Mouse (Mus musculus) left cerebral cortex, adult 2 months (tissue): ENCODE measurements around the gene Tbce. TPM values are rescaled to one million over a fixed set of nuclear protein-coding genes. Genes with fewer than 3 reads are reported as not detected.
"Not testable (repeated sequence)": the region's sequence is repeated elsewhere in the genome, so short reads cannot be mapped to it uniquely, and the experiment has no call there.

Experiments
- DNase-seq, 2 experiments: peaks; one replicate each; pipeline ENCODE4 v3.0.0; 2021 to 2022; ENCODE audit warnings: low spot score in 2 of 2, mixed read lengths in 1 of 2; ENCODE audit errors: extremely low spot score in 1 of 2
- H3K27ac ChIP-seq: fragments of 200-600 bp; 2 replicates; pipeline ENCODE4 v1.8.1; 2022
- H3K4me3 ChIP-seq: fragments of 200-600 bp; 2 replicates; pipeline ENCODE4 v1.8.1; 2022
- CTCF ChIP-seq: fragments of 200-600 bp; IDR thresholded peaks from 2 replicates; pipeline ENCODE4 v1.8.1; 2022; ENCODE audit warnings: antibody characterized with exemption, mild to moderate bottlenecking, moderate library complexity
- intact Hi-C: fragments of 180-260 bp; cut with DNase I; formaldehyde crosslinking; loops from one replicate; pipeline ENCODE4 v1.15.1; 2025
- total RNA-seq, 2 experiments: library from RNA; stranded (reverse); gene quantifications; 2 replicates each; pipeline ENCODE4 v1.2.3; 2021

Gene Tbce
- total RNA-seq, 2 experiments from 2014 or later, result 79.8 to 85.0 TPM

- no peak for DNase-seq
- no peak for TF ChIP-seq CTCF
- H3K4me3 ChIP-seq, result peak overlapping the region; percentile 75
These were observed 23.0 kb upstream of the Tbce start for GRCm38 (mm10) chr13:14062209-14063012.

GRCm38 (mm10) chr13:14059582-14059981 lies 20.1 kb upstream of the Tbce start:
- no peak for DNase-seq
- H3K4me3 ChIP-seq, result no peak overlapping the region
- intact Hi-C loops, result no loop called here
- no peak overlapping the region for H3K27ac ChIP-seq
- no peak for TF ChIP-seq CTCF

More at GRCm38 (mm10) chr13:14062209-14063012, 23.0 kb upstream of the Tbce start:
- H3K27ac ChIP-seq, result peak overlapping the region; percentile 98
- intact Hi-C loops, result loop anchor here (2.0 kb wide), 1 partner anchor 24 kb away; the partner anchor contains the start of gene Tbce

GRCm38 (mm10) chr13:14056801-14057200 lies 17.4 kb upstream of the Tbce start:
- intact Hi-C loops, result no loop called here

GRCm38 (mm10) chr13:14049878-14050277 lies 10.4 kb upstream of the Tbce start:
- no peak for DNase-seq
- intact Hi-C loops, result loop anchor here (5.0 kb wide), 1 partner anchor 567 kb away; no protein-coding TSS in a partner anchor
- Histone ChIP-seq H3K27ac (no peak overlapping the region), H3K4me3 (no peak overlapping the region)
- TF ChIP-seq CTCF, result no peak

More at GRCm38 (mm10) chr13:14056801-14057200, 17.4 kb upstream of the Tbce start:
- TF ChIP-seq CTCF, result no peak
- no peak for DNase-seq
- no peak overlapping the region for H3K27ac ChIP-seq
- H3K4me3 ChIP-seq, result no peak overlapping the region

DNA sequence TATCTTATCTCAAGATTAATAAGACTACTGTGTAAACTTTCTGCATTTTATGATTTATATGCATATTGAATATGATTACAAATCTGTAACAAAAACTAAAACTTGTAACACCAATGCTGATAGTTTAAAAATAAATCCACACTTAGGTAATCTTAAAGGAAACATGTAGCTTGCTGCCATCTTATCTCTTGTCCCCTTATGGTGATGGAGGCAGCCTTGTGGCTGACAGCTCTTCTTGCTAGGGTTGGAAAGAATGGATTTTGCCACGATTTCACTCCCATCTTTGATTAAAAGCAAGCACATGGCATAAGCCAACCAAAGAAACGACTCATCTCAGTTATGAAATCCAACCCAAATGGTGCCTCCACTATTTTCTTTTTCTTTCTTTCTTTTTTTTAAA lies 5.1 kb upstream of the Tbce start:
- intact Hi-C loops, result no loop called here
- Histone ChIP-seq H3K27ac (no peak overlapping the region), H3K4me3 (no peak overlapping the region)
- no peak for DNase-seq
- no peak for TF ChIP-seq CTCF

GRCm38 (mm10) chr13:14043851-14044250 lies 4.4 kb upstream of the Tbce start:
- intact Hi-C loops, result no loop called here
- H3K27ac ChIP-seq, result no peak overlapping the region
- TF ChIP-seq CTCF, result no peak
- H3K4me3 ChIP-seq, result no peak overlapping the region
- no peak for DNase-seq

GRCm38 (mm10) chr13:14040186-14040585 lies 748 bp upstream of the Tbce start:
- TF ChIP-seq CTCF, result no peak
- peak overlapping the region; percentile 74 for H3K4me3 ChIP-seq
- peak overlapping the region; percentile 99 for H3K27ac ChIP-seq
- no peak for DNase-seq
- intact Hi-C loops, result no loop called here

DNA sequence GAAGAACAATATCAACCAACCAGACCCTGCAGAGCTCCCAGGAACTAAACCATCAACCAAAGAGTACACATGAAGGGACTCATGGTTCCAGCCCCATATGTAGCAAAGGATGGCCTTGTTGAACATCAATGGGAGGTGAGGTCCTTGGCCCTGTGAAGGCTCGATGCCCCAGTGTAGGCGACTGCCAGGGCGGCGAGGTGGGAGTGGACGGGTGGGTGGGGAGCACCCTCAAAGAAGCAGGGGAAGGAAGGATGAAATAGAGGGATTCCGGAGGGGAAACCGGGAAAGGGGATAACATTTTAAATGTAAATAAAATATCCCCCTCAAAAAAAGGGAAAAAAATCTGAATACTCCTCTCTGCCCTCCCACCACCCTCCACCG lies 537 bp downstream of the Tbce start:
- intact Hi-C loops, result loop anchor here (2.0 to 10.0 kb wide), 2 partner anchors 24 to 84 kb away; partner anchors contain the start of genes Arid4b, B3galnt2 and Ggps1

DNA sequence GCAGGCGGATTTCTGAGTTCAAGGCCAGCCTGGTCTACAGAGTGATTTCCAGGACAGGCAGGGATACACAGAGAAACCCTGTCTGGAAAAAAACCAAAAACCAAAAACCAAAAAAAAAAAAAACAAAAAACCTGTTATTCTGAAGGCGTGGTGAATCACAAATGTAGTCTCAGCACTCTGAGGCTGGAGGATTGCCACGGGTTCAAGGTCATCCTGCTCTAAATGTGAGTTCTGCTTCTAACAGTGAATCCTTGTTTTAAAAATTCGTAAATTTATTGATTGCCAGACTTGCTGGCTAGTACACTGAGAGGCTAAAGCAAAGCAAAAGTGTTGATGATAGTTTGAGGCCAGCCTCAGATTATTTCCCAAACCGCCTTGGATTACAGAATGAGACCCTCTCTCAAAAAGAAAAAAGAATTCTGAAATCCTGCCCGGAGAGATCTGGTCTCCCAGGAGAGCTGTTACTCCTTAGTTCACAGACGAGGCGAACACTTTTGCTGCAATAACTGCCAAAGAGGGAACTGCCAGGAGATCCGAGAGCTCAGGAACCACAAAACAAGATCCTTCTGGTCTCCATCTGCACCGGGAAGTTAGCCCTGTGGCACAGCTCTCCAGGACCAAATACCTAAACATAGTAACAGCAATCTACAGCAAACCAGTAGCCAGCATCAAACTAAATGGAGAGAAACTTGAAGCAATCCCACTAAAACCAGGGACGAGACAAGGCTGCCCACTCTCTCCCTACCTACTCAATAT lies 3.4 kb downstream of the Tbce start:
- Histone ChIP-seq H3K4me3 (no peak overlapping the region), H3K27ac (no peak overlapping the region)
- TF ChIP-seq CTCF, result no peak
- intact Hi-C loops, result loop anchor here (10.0 kb wide), 1 partner anchor 81 kb away; the partner anchor contains the start of gene B3galnt2
- DNase-seq, result no peak

More for the DNA sequence above, 537 bp downstream of the Tbce start:
- TF ChIP-seq CTCF, result no peak
- no peak for DNase-seq
- Histone ChIP-seq H3K27ac (peak overlapping the region; percentile 99), H3K4me3 (peak overlapping the region; percentile 74)

DNA sequence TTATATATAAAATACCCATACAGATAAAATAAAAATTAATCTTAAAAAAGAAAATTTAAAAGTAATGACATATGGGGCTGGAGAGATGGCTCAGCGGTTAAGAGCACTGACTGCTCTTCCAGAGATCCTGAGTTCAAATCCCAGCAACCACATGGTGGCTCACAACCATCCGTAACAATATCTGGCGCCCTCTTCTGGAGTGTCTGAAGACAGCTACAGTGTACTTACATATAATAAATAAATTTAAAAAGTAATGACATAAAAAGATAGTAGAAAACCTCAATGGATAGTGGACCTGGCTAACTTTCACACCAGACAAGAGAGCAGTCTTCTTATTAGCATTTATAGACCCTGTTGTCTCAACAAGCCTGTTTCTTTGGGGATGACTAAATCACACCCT lies 4.1 kb downstream of the Tbce start:
- H3K4me3 ChIP-seq, DNase-seq, H3K27ac ChIP-seq: not testable (repeated sequence)
- peak; percentile 23 for TF ChIP-seq CTCF
- intact Hi-C loops, result loop anchor here (10.0 kb wide), 1 partner anchor 81 kb away; the partner anchor contains the start of gene B3galnt2

- H3K4me3 ChIP-seq, result no peak overlapping the region
- no peak overlapping the region for H3K27ac ChIP-seq
- intact Hi-C loops, result loop anchor here (10.0 kb wide), 1 partner anchor 79 kb away; the partner anchor contains the start of gene B3galnt2
- no peak for TF ChIP-seq CTCF
- no peak for DNase-seq
These were observed 5.4 kb downstream of the Tbce start for GRCm38 (mm10) chr13:14034073-14034348.

- DNase-seq, result no peak
- Histone ChIP-seq H3K4me3 (no peak overlapping the region), H3K27ac (no peak overlapping the region)
- intact Hi-C loops, result loop anchor here (10.0 kb wide), 1 partner anchor 79 kb away; the partner anchor contains the start of gene B3galnt2
- TF ChIP-seq CTCF, result no peak
These were observed 5.9 kb downstream of the Tbce start for GRCm38 (mm10) chr13:14033309-14034072.
